Mouse (Mus musculus) WW6 (cell line): Measurements from ENCODE around the gene Sox14.

ENCODE experiments used
- DNase-seq: peaks from one replicate; pipeline ENCODE4 v3.0.0-alpha.2; 2013; ENCODE audit warnings: low read depth, low spot score

Sox14 gene

GRCm38 (mm10) chr9:99848327-99848726 is 27.6 kb downstream of the Sox14 start:
- DNase-seq, result no peak

GRCm38 (mm10) chr9:99846820-99847219 is 29.1 kb downstream of the Sox14 start:
- peak; percentile 31 for DNase-seq

- no peak for DNase-seq
Measured at GRCm38 (mm10) chr9:99839367-99839766, 36.6 kb downstream of the Sox14 start.

- DNase-seq, result no peak
Measured at GRCm38 (mm10) chr9:99838877-99839276, 37.1 kb downstream of the Sox14 start.

GRCm38 (mm10) chr9:99836707-99837106 is 39.3 kb downstream of the Sox14 start:
- DNase-seq, result no peak

- no peak for DNase-seq
Measured at GRCm38 (mm10) chr9:99835624-99836430, 40.1 kb downstream of the Sox14 start.
